Mouse (Mus musculus): ENCODE results near the gene Phf21b. TPM values are rescaled to one million over a fixed set of nuclear protein-coding genes. Genes with fewer than 3 reads are reported as not detected.

Gene Phf21b
- total RNA-seq, 2 experiments from 2014 or later, result 4.7 to 6.8 TPM

Other genes with a start within 250 kb of the Phf21b start
- gene Prr5, start 186.4 kb downstream of the Phf21b start, total RNA-seq (2021), result 10 to 100 TPM; 15.3 to 17.6 TPM
- gene Arhgap8, start 136.0 kb downstream of the Phf21b start, total RNA-seq (2021), result 1 to 10 TPM; 2.1 to 2.3 TPM
- under 1 TPM; 0.65 to 0.70 TPM for gene Gm29666, start 64.0 kb upstream of the Phf21b start, total RNA-seq (2021)
- gene Nup50, start 67.4 kb upstream of the Phf21b start, total RNA-seq (2021), result 10 to 100 TPM; 32.6 to 38.2 TPM
- gene 5031439G07Rik, start 132.5 kb upstream of the Phf21b start, total RNA-seq (2021), result 10 to 100 TPM; 40.4 to 44.4 TPM
- gene Upk3a, start 161.1 kb upstream of the Phf21b start, total RNA-seq (2021), result not detected
- 10 to 100 TPM; 16.6 to 19.2 TPM for gene Fam118a, start 172.9 kb upstream of the Phf21b start, total RNA-seq (2021)